Mouse (Mus musculus): ENCODE measurements at regions not wholly inside any gene's neighbourhood (a gene's known extent, or its start where the extent isn't known, plus 50 kb on each side); places are given as distances from the start of the nearest gene placed in this dataset.

- no peak for ATAC-seq (replicated peaks; ENCODE audit: low FRiP score)
- Histone ChIP-seq H3K4me3 (ENCODE audit: low read depth, low read length) (no peak overlapping the region), H3K9ac (ENCODE audit: low read depth, low read length) (no peak overlapping the region), H3K4me1 (replicated peaks; ENCODE audit: control insufficient read depth, insufficient read depth, low read length) (peaks cover 2% of the 10 kb centered on the region; the same call in 1 of the 2 replicates), H3K36me3 (ENCODE audit: control insufficient read depth, insufficient read depth, low read length) (no peaks in the 10 kb centered on the region), H3K4me2 (no peak overlapping the region), H3K9me3 (ENCODE audit: control insufficient read depth, low read length) (no peaks in the 10 kb centered on the region), H3K27ac (ENCODE audit: low read depth, low read length) (no peak overlapping the region), H3K27me3 (replicated peaks; ENCODE audit: control insufficient read depth, insufficient read depth, low read length) (no peaks in the 10 kb centered on the region)
- DNase-seq (ENCODE audit: low spot score), result no peak
- 73% methylated on average over 5 of the region's 5 CpGs for WGBS
Observed at GRCm38 (mm10) chr14:24803001-24803655, 316.2 kb downstream of the Rps24 start.

GRCm38 (mm10) chr14:24807061-24807460 lies 320.1 kb downstream of the Rps24 start:
- WGBS, result 28% methylated on average over 7 of the region's 7 CpGs
- H3K36me3 ChIP-seq (ENCODE audit: control insufficient read depth, insufficient read depth, low read length), result no peaks in the 10 kb centered on the region
- DNase-seq (ENCODE audit: low spot score), result no peak
- H3K4me1 ChIP-seq (replicated peaks; ENCODE audit: control insufficient read depth, insufficient read depth, low read length), result 0 out of 2 replicates have a peak, but pooled peaks cover 2% of the 10 kb centered on the region
- H3K9me3 ChIP-seq (ENCODE audit: control insufficient read depth, low read length), result no peaks in the 10 kb centered on the region
- ATAC-seq (replicated peaks; ENCODE audit: low FRiP score), result no peak
- H3K27me3 ChIP-seq (replicated peaks; ENCODE audit: control insufficient read depth, insufficient read depth, low read length), result no peaks in the 10 kb centered on the region
- H3K4me2 ChIP-seq, result no peak overlapping the region
- no peak overlapping the region for H3K9ac ChIP-seq (ENCODE audit: low read depth, low read length)
- H3K27ac ChIP-seq (ENCODE audit: low read depth, low read length), result no peak overlapping the region
- H3K4me3 ChIP-seq (ENCODE audit: low read depth, low read length), result no peak overlapping the region

- H3K36me3 ChIP-seq (ENCODE audit: control insufficient read depth, insufficient read depth, low read length), result no peaks in the 10 kb centered on the region
- H3K9ac ChIP-seq (ENCODE audit: low read depth, low read length), result no peak overlapping the region
- H3K27me3 ChIP-seq (replicated peaks; ENCODE audit: control insufficient read depth, insufficient read depth, low read length), result no peaks in the 10 kb centered on the region
- H3K4me3 ChIP-seq (ENCODE audit: low read depth, low read length), result no peak overlapping the region
- H3K4me1 ChIP-seq (replicated peaks; ENCODE audit: control insufficient read depth, insufficient read depth, low read length), result 0 out of 2 replicates have a peak, but pooled peaks cover 3% of the 10 kb centered on the region
- no peak overlapping the region for H3K27ac ChIP-seq (ENCODE audit: low read depth, low read length)
- ATAC-seq (replicated peaks; ENCODE audit: low FRiP score) (no peak), DNase-seq (ENCODE audit: low spot score) (no peak)
- no peak overlapping the region for H3K4me2 ChIP-seq
- WGBS, result 66% methylated on average over 13 of the region's 13 CpGs
- no peaks in the 10 kb centered on the region for H3K9me3 ChIP-seq (ENCODE audit: control insufficient read depth, low read length)
Observed at GRCm38 (mm10) chr14:24822876-24823567, 336.1 kb downstream of the Rps24 start.

- Histone ChIP-seq H3K4me1 (replicated peaks; ENCODE audit: control insufficient read depth, insufficient read depth, low read length) (0 out of 2 replicates have a peak, but pooled peaks cover 3% of the 10 kb centered on the region), H3K4me3 (ENCODE audit: low read depth, low read length) (no peak overlapping the region), H3K9me3 (ENCODE audit: control insufficient read depth, low read length) (no peaks in the 10 kb centered on the region), H3K36me3 (ENCODE audit: control insufficient read depth, insufficient read depth, low read length) (no peaks in the 10 kb centered on the region), H3K27me3 (replicated peaks; ENCODE audit: control insufficient read depth, insufficient read depth, low read length) (no peaks in the 10 kb centered on the region), H3K4me2 (no peak overlapping the region), H3K27ac (ENCODE audit: low read depth, low read length) (no peak overlapping the region), H3K9ac (ENCODE audit: low read depth, low read length) (no peak overlapping the region)
- DNase-seq (ENCODE audit: low spot score) (no peak), ATAC-seq (replicated peaks; ENCODE audit: low FRiP score) (no peak)
- 77% methylated on average over 2 of the region's 2 CpGs for WGBS
Observed at GRCm38 (mm10) chr14:24824351-24824750, 337.4 kb downstream of the Rps24 start.

- Histone ChIP-seq H3K9me3 (ENCODE audit: control insufficient read depth, low read length) (no peaks in the 10 kb centered on the region), H3K27me3 (replicated peaks; ENCODE audit: control insufficient read depth, insufficient read depth, low read length) (no peaks in the 10 kb centered on the region), H3K4me3 (ENCODE audit: low read depth, low read length) (no peak overlapping the region), H3K4me2 (no peak overlapping the region), H3K9ac (ENCODE audit: low read depth, low read length) (no peak overlapping the region), H3K4me1 (replicated peaks; ENCODE audit: control insufficient read depth, insufficient read depth, low read length) (0 out of 2 replicates have a peak, but pooled peaks cover 3% of the 10 kb centered on the region), H3K27ac (ENCODE audit: low read depth, low read length) (peak overlapping the region; percentile 35; the same call in 1 of the 2 replicates), H3K36me3 (ENCODE audit: control insufficient read depth, insufficient read depth, low read length) (no peaks in the 10 kb centered on the region)
- ATAC-seq (replicated peaks; ENCODE audit: low FRiP score), result no peak
- no peak for DNase-seq (ENCODE audit: low spot score)
- 49% methylated on average over 11 of the region's 11 CpGs for WGBS
Observed at GRCm38 (mm10) chr14:24825722-24826386, 338.9 kb downstream of the Rps24 start.

GRCm38 (mm10) chr14:24826471-24827337 lies 339.8 kb downstream of the Rps24 start:
- DNase-seq (ENCODE audit: low spot score) (no peak), ATAC-seq (replicated peaks; ENCODE audit: low FRiP score) (no peak)
- Histone ChIP-seq H3K9me3 (ENCODE audit: control insufficient read depth, low read length) (no peaks in the 10 kb centered on the region), H3K4me1 (replicated peaks; ENCODE audit: control insufficient read depth, insufficient read depth, low read length) (0 out of 2 replicates have a peak, but pooled peaks cover 3% of the 10 kb centered on the region), H3K9ac (ENCODE audit: low read depth, low read length) (no peak overlapping the region), H3K27ac (ENCODE audit: low read depth, low read length) (peak overlapping the region; percentile 70; the same call in 1 of the 2 replicates), H3K4me3 (ENCODE audit: low read depth, low read length) (no peak overlapping the region), H3K27me3 (replicated peaks; ENCODE audit: control insufficient read depth, insufficient read depth, low read length) (no peaks in the 10 kb centered on the region), H3K4me2 (no peak overlapping the region), H3K36me3 (ENCODE audit: control insufficient read depth, insufficient read depth, low read length) (no peaks in the 10 kb centered on the region)
- 41% methylated on average over 13 of the region's 13 CpGs for WGBS

- H3K36me3 ChIP-seq (ENCODE audit: control insufficient read depth, insufficient read depth, low read length), result no peaks in the 10 kb centered on the region
- no peaks in the 10 kb centered on the region for H3K27me3 ChIP-seq (replicated peaks; ENCODE audit: control insufficient read depth, insufficient read depth, low read length)
- peak overlapping the region; percentile 70 for H3K27ac ChIP-seq (ENCODE audit: low read depth, low read length)
- ATAC-seq (replicated peaks; ENCODE audit: low FRiP score), result no peak
- H3K9ac ChIP-seq (ENCODE audit: low read depth, low read length), result no peak overlapping the region
- no peak for DNase-seq (ENCODE audit: low spot score)
- no peaks in the 10 kb centered on the region for H3K9me3 ChIP-seq (ENCODE audit: control insufficient read depth, low read length)
- H3K4me2 ChIP-seq, result no peak overlapping the region
- H3K4me1 ChIP-seq (replicated peaks; ENCODE audit: control insufficient read depth, insufficient read depth, low read length), result 0 out of 2 replicates have a peak, but pooled peaks cover 3% of the 10 kb centered on the region
- H3K4me3 ChIP-seq (ENCODE audit: low read depth, low read length), result no peak overlapping the region
- 41% methylated on average over 8 of the region's 8 CpGs for WGBS
Observed at GRCm38 (mm10) chr14:24827381-24828031, 340.6 kb downstream of the Rps24 start.

- Histone ChIP-seq H3K36me3 (ENCODE audit: control insufficient read depth, insufficient read depth, low read length) (no peaks in the 10 kb centered on the region), H3K27ac (ENCODE audit: low read depth, low read length) (no peak overlapping the region; the same call in 1 of the 2 replicates), H3K9ac (ENCODE audit: low read depth, low read length) (no peak overlapping the region), H3K4me1 (replicated peaks; ENCODE audit: control insufficient read depth, insufficient read depth, low read length) (0 out of 2 replicates have a peak, but pooled peaks cover 3% of the 10 kb centered on the region), H3K27me3 (replicated peaks; ENCODE audit: control insufficient read depth, insufficient read depth, low read length) (no peaks in the 10 kb centered on the region), H3K4me3 (ENCODE audit: low read depth, low read length) (no peak overlapping the region), H3K4me2 (no peak overlapping the region), H3K9me3 (ENCODE audit: control insufficient read depth, low read length) (no peaks in the 10 kb centered on the region)
- DNase-seq (ENCODE audit: low spot score) (no peak), ATAC-seq (replicated peaks; ENCODE audit: low FRiP score) (no peak)
- WGBS, result 32% methylated on average over 6 of the region's 6 CpGs
Observed at GRCm38 (mm10) chr14:24829001-24829400, 342.1 kb downstream of the Rps24 start.

All from liver, embryonic 11.5 days (tissue).